Mouse (Mus musculus): ENCODE results near the gene Tmbim6. TPM values are rescaled to one million over a fixed set of nuclear protein-coding genes. Genes with fewer than 3 reads are reported as not detected.
"Not testable (repeated sequence)": the region's sequence is repeated elsewhere in the genome, so short reads cannot be mapped to it uniquely, and the experiment has no call there.

Gene Tmbim6
- total RNA-seq, 2 experiments from 2014 or later: 359 to 374 TPM

- DNase-seq (ENCODE audit: low spot score in 2 of 2): no peak
Observed at GRCm38 (mm10) chr15:99382893-99383292, 9.8 kb upstream of the Tmbim6 start.

GRCm38 (mm10) chr15:99384071-99384470, 8.6 kb upstream of the Tmbim6 start:
- DNase-seq (ENCODE audit: low spot score in 2 of 2): no peak

- not testable (repeated sequence) for DNase-seq (ENCODE audit: low spot score in 2 of 2)
Observed at GRCm38 (mm10) chr15:99386110-99386509, 6.6 kb upstream of the Tmbim6 start.

- DNase-seq (ENCODE audit: low spot score in 2 of 2): no peak
Observed at GRCm38 (mm10) chr15:99386796-99387195, 5.9 kb upstream of the Tmbim6 start.

GRCm38 (mm10) chr15:99387976-99388375, 4.7 kb upstream of the Tmbim6 start:
- DNase-seq (ENCODE audit: low spot score in 2 of 2): no peak

GRCm38 (mm10) chr15:99390472-99391401, 1.9 kb upstream of the Tmbim6 start:
- DNase-seq (ENCODE audit: low spot score in 2 of 2): no peak

- no peak for DNase-seq (ENCODE audit: low spot score in 2 of 2)
Observed at GRCm38 (mm10) chr15:99391975-99392374, 707 bp upstream of the Tmbim6 start.

GRCm38 (mm10) chr15:99393386-99394252, 937 bp downstream of the Tmbim6 start:
- no peak for DNase-seq (ENCODE audit: low spot score in 2 of 2)

- no peak for DNase-seq (ENCODE audit: low spot score in 2 of 2)
Observed at GRCm38 (mm10) chr15:99396462-99396861, 3.8 kb downstream of the Tmbim6 start.

GRCm38 (mm10) chr15:99396875-99397274, 4.2 kb downstream of the Tmbim6 start:
- DNase-seq (ENCODE audit: low spot score in 2 of 2): no peak

- no peak for DNase-seq (ENCODE audit: low spot score in 2 of 2)
Observed at GRCm38 (mm10) chr15:99397622-99398021, 4.9 kb downstream of the Tmbim6 start.

GRCm38 (mm10) chr15:99399503-99400245, 7.0 kb downstream of the Tmbim6 start:
- DNase-seq (ENCODE audit: low spot score in 2 of 2): no peak

GRCm38 (mm10) chr15:99400602-99401001, 7.9 kb downstream of the Tmbim6 start:
- DNase-seq (ENCODE audit: low spot score in 2 of 2): no peak

GRCm38 (mm10) chr15:99403159-99403889, 10.6 kb downstream of the Tmbim6 start:
- DNase-seq (ENCODE audit: low spot score in 2 of 2): no peak

GRCm38 (mm10) chr15:99405150-99405549, 12.5 kb downstream of the Tmbim6 start:
- no peak for DNase-seq (ENCODE audit: low spot score in 2 of 2)

- no peak for DNase-seq (ENCODE audit: low spot score in 2 of 2)
Observed at GRCm38 (mm10) chr15:99406986-99407570, 14.4 kb downstream of the Tmbim6 start.

GRCm38 (mm10) chr15:99408845-99409244, 16.2 kb downstream of the Tmbim6 start:
- DNase-seq (ENCODE audit: low spot score in 2 of 2): no peak

- no peak for DNase-seq (ENCODE audit: low spot score in 2 of 2)
Observed at GRCm38 (mm10) chr15:99411747-99412146, 19.1 kb downstream of the Tmbim6 start.

GRCm38 (mm10) chr15:99415793-99416192, 23.1 kb downstream of the Tmbim6 start:
- peak in 1 of 2 experiments; percentile 55 for DNase-seq (ENCODE audit: low spot score in 2 of 2)

GRCm38 (mm10) chr15:99416348-99416882, 23.7 kb downstream of the Tmbim6 start:
- peak; percentile 40 to 86 for DNase-seq (ENCODE audit: low spot score in 2 of 2)
